Comparison of ENCODE assay signal across 7 mouse cellular contexts in genomic region chr17:24848600-24849031, GRCm38 (mm10). TPM values are rescaled to one million over a fixed set of nuclear protein-coding genes. Genes with fewer than 3 reads are reported as not detected.
DNase-seq lines count a peak whose midpoint lies in the region; ATAC-seq and TF ChIP-seq lines count a peak whose summit lies in the region.

No protein-coding gene starts in this region.

- peaks cover 0 to 1% of the 10 kb centered on the region in 2 experiments; a peak in 3 of 4 replicates for H3K4me1 ChIP-seq in ES-E14 (ENCODE audit: control insufficient read depth in 2 of 2, insufficient read depth in 2 of 2, low read length in 2 of 2, poor library complexity in 1 of 2)
- H3K4me1 ChIP-seq in intestine, postnatal 0 days (replicated peaks; ENCODE audit: control insufficient read depth, insufficient read depth, low read length), result no peaks in the 10 kb centered on the region
- peaks cover 30% of the 10 kb centered on the region for H3K4me1 ChIP-seq in midbrain, embryonic 10.5 days

- no peak for DNase-seq in ES-E14 (ENCODE audit: low read depth, low spot score)
- DNase-seq in c-Kit-positive CD71-positive TER-119-negative erythroid progenitor cells, embryonic 14.5 days (ENCODE audit: low read depth), result peak; percentile 67
- DNase-seq in midbrain, embryonic 10.5 days (ENCODE audit: low spot score), result no peak
- DNase-seq in urinary bladder, adult 18-20 months (ENCODE audit: low spot score in 2 of 2), result no peak
- no peak for DNase-seq in embryo, embryonic 10 days (ENCODE audit: low spot score)
- no peak for DNase-seq in lung, postnatal 14 days

- H3K36me3 ChIP-seq in ES-E14 (ENCODE audit: control insufficient read depth, insufficient read depth, low read length, poor library complexity, severe bottlenecking), result no peaks in the 10 kb centered on the region; the same call in 1 of the 2 replicates
- H3K36me3 ChIP-seq in intestine, postnatal 0 days (ENCODE audit: control insufficient read depth, insufficient read depth), result peaks cover 10% of the 10 kb centered on the region
- H3K36me3 ChIP-seq in midbrain, embryonic 10.5 days, result peaks cover 4% of the 10 kb centered on the region

- H3K27me3 ChIP-seq in intestine, postnatal 0 days (replicated peaks; ENCODE audit: control insufficient read depth, insufficient read depth, low read length), result no peaks in the 10 kb centered on the region
- H3K27me3 ChIP-seq in midbrain, embryonic 10.5 days (ENCODE audit: low read depth, poor library complexity, severe bottlenecking), result peaks cover 10% of the 10 kb centered on the region

- no peak for ATAC-seq in intestine, postnatal 0 days

- H3K4me2 ChIP-seq in intestine, postnatal 0 days (replicated peaks; ENCODE audit: low read depth), result peak overlapping the region; percentile 90

- H3K9ac ChIP-seq in ES-E14 (ENCODE audit: insufficient read depth, low read depth, low read length, poor library complexity, severe bottlenecking), result no peak overlapping the region; the same call in 1 of the 2 replicates
- H3K9ac ChIP-seq in intestine, postnatal 0 days (ENCODE audit: low read depth, low read length), result no peak overlapping the region

- H3K9me3 ChIP-seq in ES-E14 (ENCODE audit: control insufficient read depth, insufficient read depth, low read depth, low read length), result no peaks in the 10 kb centered on the region
- H3K9me3 ChIP-seq in intestine, postnatal 0 days (ENCODE audit: control insufficient read depth), result no peaks in the 10 kb centered on the region
- H3K9me3 ChIP-seq in midbrain, embryonic 10.5 days (replicated peaks), result no peaks in the 10 kb centered on the region

- peak overlapping the region; percentile 3 to 97; a peak in 3 of 4 replicates for H3K4me3 ChIP-seq in ES-E14 (ENCODE audit: insufficient read depth in 1 of 2, low read depth in 1 of 2, low read length in 2 of 2, poor library complexity in 1 of 2, severe bottlenecking in 1 of 2)
- H3K4me3 ChIP-seq in intestine, postnatal 0 days (ENCODE audit: low read depth, low read length), result peak overlapping the region; percentile 66
- H3K4me3 ChIP-seq in midbrain, embryonic 10.5 days, result peak overlapping the region; percentile 77

- no peak overlapping the region for H3K27ac ChIP-seq in ES-E14 (ENCODE audit: insufficient read depth, low read depth, low read length, poor library complexity, severe bottlenecking)
- H3K27ac ChIP-seq in intestine, postnatal 0 days (ENCODE audit: low read depth, low read length), result peak overlapping the region; percentile 91
- H3K27ac ChIP-seq in midbrain, embryonic 10.5 days (replicated peaks), result no peak overlapping the region

- in situ Hi-C loops in ES-E14 (cut with MboI; ENCODE audit: low sequenced_read_pairs in 2 of 2, unreplicated experiment in 2 of 2), result no loop called here

- TF ChIP-seq CTCF in intestine, postnatal 0 days (IDR thresholded peaks at IDR 0.05; ENCODE audit: low read depth), result no peak

TF ChIP-seq in ES-E14, 5 proteins besides CTCF, POLR2A, EP300 and RAD21:
- TF ChIP-seq CHD2 (IDR thresholded peaks at IDR 0.05; ENCODE audit: low read depth, low read length) (no peak), MAFK (IDR thresholded peaks at IDR 0.05; ENCODE audit: insufficient read depth, low read depth, low read length) (no peak), HCFC1 (IDR thresholded peaks at IDR 0.05; ENCODE audit: borderline replicate concordance, insufficient read depth, low read length) (no peak)

RNA-seq across cellular contexts. Expression of gene Fahd1, which starts 1.5 kb away (rescaled TPM):
- 9.7 and 9.8 TPM in 2 replicates for total RNA-seq in ES-E14 (2012; rRNA removed)
- polyA plus RNA-seq in intestine, postnatal 0 days (2015; fragmentation: Nextera tagmentation; extraction: Ambion mirVana), result 165 and 195 TPM in 2 replicates
- 18.4 and 19.6 TPM in 2 replicates for polyA plus RNA-seq in midbrain, embryonic 10.5 days (2016; fragmentation: Nextera tagmentation; extraction: Ambion mirVana)

RNA-seq across cellular contexts. Expression of gene Hagh, which starts 8.7 kb away (rescaled TPM):
- 37.3 and 40.5 TPM in 2 replicates for total RNA-seq in ES-E14 (2012; rRNA removed)
- polyA plus RNA-seq in intestine, postnatal 0 days (2015; fragmentation: Nextera tagmentation; extraction: Ambion mirVana), result 104 and 105 TPM in 2 replicates
- polyA plus RNA-seq in midbrain, embryonic 10.5 days (2016; fragmentation: Nextera tagmentation; extraction: Ambion mirVana), result 28.5 and 29.3 TPM in 2 replicates

RNA-seq across cellular contexts. Expression of gene Igfals, which starts 17.2 kb away (rescaled TPM):
- total RNA-seq in ES-E14 (2012; rRNA removed), result 2.5 and 5.8 TPM in 2 replicates
- 17.2 and 18.3 TPM in 2 replicates for polyA plus RNA-seq in intestine, postnatal 0 days (2015; fragmentation: Nextera tagmentation; extraction: Ambion mirVana)
- polyA plus RNA-seq in midbrain, embryonic 10.5 days (2016; fragmentation: Nextera tagmentation; extraction: Ambion mirVana), result 0.31 TPM in 1 of 2 replicates, not detected in the other

RNA-seq across cellular contexts. Expression of gene Nubp2, which starts 37.5 kb away (rescaled TPM):
- total RNA-seq in ES-E14 (2012; rRNA removed), result 85.8 and 118 TPM in 2 replicates
- 48.0 and 53.5 TPM in 2 replicates for polyA plus RNA-seq in intestine, postnatal 0 days (2015; fragmentation: Nextera tagmentation; extraction: Ambion mirVana)
- 85.5 and 87.0 TPM in 2 replicates for polyA plus RNA-seq in midbrain, embryonic 10.5 days (2016; fragmentation: Nextera tagmentation; extraction: Ambion mirVana)

RNA-seq across cellular contexts. Expression of gene Spsb3, which starts 37.8 kb away (rescaled TPM):
- 34.2 and 37.1 TPM in 2 replicates for total RNA-seq in ES-E14 (2012; rRNA removed)
- 42.3 and 43.4 TPM in 2 replicates for polyA plus RNA-seq in intestine, postnatal 0 days (2015; fragmentation: Nextera tagmentation; extraction: Ambion mirVana)
- polyA plus RNA-seq in midbrain, embryonic 10.5 days (2016; fragmentation: Nextera tagmentation; extraction: Ambion mirVana), result 46.6 and 50.4 TPM in 2 replicates

Comparison
In these comparisons a context has a peak if more than half of its experiments do, and no peak if none do; other contexts are left out.
1. RNA of gene Igfals, which starts 17.2 kb away (polyA plus RNA-seq): 17.2 to 18.3 TPM in intestine, postnatal 0 days; 0.31 TPM in midbrain, embryonic 10.5 days; every median in the first group is over 10 times any median in the second.
2. Peak in every context shown above with its lines, with median percentiles within 50 percentile points of each other: H3K4me3 ChIP-seq.